Mouse (Mus musculus) megakaryocyte, adult 5-6 weeks (primary cell): ENCODE results near the gene Tpst1. TPM values are rescaled to one million over a fixed set of nuclear protein-coding genes. Genes with fewer than 3 reads are reported as not detected.
A peak's percentile ranks its signal among the peaks of the same experiment; 100 is the strongest.

Experiments used
- ATAC-seq: 2 replicates; pipeline ENCODE4 v1.8.0; 2016; ENCODE audit warnings: mild to moderate bottlenecking, inconsistent platforms; ENCODE audit not compliant: poor library complexity, severe bottlenecking
- total RNA-seq, 2 experiments: library from RNA; stranded (forward) in 1 of 2; stranded (reverse) in 1 of 2; fragments of 153-499, 151-499 nt in 1 of 2; fragments of 221-1000, 200-1000 nt in 1 of 2; gene quantifications; 2 replicates each; pipeline versions ENCODE4 v1.2.3 to v1.2.4; 2015 to 2017

Tpst1 gene
- total RNA-seq, 2 experiments from 2014 or later = 8.2 to 18.5 TPM

- ATAC-seq = no peak
Measured at GRCm38 (mm10) chr5:130084271-130084670, 11.1 kb downstream of the Tpst1 start.

GRCm38 (mm10) chr5:130088008-130088407 lies 14.9 kb downstream of the Tpst1 start:
- no peak for ATAC-seq

DNA sequence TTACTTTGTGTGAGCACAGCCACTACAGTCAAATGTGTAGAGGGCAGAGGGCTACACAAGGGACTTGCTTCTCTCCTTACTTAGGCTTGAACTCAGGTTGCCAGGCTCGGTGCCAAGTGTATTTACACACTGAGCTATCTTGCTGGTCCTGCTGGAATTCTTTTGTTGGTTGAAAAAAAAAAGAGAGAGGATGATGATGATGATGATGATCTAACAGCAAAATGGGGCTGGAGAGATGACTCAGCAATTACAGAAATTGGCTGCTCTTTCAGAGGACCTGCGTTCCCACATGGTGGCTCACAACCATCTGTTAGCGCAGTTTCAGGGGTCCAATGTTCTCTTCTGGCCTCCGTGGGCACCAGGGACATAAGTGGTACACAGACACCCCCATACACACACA lies 15.5 kb downstream of the Tpst1 start:
- no peak for ATAC-seq

DNA sequence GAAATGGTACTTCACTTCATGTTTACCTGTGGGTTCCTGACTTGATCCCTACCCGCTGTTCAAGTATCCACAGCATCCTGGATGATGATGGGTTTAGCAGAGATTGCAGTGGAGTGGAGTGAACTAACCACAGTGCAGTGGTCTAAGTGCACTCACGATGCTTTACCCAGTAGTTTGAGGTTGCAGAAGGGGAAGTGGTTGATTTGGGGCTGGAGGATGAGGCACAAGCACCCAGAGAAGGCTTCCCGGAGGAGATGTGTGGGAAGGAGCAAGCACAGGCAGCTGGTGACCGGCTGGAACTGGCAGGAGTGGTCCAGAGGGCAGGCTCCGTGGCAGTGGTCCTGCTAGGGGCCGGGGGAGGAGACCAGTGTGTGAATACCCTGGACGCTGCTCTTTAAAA lies 16.1 kb downstream of the Tpst1 start:
- peak; percentile 89 for ATAC-seq

DNA sequence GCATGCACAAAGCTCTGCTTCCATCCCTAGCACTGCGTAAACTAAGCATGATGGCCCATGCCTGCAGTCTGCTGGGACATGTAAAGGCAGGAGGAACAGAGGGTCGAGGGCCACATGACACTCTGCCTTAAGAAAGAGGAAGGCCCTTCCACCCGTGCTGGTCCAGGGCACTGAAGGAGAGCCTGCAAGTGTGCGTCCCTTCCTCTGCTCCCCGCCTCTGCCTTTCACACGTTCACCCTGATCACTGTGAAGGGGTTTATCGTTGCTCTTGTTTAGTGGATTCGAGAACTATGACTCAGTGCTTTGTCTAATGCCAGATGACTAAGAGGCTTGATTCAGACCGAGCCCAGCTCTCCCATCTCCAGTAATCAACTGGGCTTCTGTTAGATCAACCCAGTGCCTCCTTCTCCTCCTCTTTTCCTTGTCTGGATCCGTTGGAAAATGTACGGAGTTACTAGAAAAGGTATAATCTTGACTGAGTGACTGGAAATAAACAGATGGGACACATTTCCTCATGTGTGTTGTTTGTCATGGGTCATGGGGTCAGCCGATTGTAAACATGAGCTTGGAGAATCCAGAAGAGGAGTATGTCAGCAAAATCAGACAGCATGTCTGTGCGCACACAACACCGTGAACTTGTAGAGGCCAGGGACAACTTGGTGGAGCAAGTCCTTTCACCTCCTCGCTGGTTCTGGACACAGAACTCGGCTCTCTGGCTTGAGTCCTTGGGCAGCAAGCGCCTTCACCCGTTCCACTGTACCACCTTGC lies 16.7 kb downstream of the Tpst1 start:
- ATAC-seq = peak; percentile 82

GRCm38 (mm10) chr5:130096754-130097153 lies 23.6 kb downstream of the Tpst1 start:
- ATAC-seq = no peak

GRCm38 (mm10) chr5:130097837-130098236 lies 24.7 kb downstream of the Tpst1 start:
- no peak for ATAC-seq

DNA sequence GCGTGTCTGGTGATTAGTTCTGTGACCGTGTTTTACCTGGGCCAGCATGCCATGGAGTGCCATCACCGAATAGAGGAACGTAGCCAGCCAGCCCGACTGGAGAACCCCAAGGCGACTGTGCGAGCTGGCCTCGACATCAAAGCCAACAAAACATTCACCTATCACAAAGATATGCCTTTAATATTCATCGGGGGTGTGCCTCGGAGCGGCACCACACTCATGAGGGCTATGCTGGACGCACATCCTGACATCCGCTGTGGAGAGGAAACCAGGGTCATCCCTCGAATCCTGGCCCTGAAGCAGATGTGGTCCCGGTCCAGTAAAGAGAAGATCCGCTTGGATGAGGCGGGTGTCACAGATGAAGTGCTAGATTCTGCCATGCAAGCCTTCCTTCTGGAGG lies 28.6 kb downstream of the Tpst1 start:
- ATAC-seq = no peak

DNA sequence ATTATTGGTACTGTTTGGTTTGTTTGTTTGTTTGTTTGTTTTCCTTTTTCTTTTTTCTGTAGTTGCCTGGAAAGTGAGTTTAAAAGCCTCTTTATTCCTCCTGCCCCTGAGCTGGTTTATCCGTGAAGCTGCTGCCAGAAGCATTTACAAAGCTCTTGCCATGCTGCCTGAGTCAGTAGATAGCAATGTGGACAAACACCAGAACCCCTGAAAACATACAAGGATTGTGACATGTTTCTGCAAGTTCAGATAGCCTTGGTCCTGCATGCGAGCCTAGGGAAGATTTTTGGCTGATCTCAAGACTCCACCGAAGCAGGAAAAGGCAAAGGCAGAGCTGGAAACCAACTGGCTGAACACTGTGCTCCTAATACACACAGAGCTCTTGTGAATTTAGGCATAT lies 36.2 kb downstream of the Tpst1 start:
- no peak for ATAC-seq

DNA sequence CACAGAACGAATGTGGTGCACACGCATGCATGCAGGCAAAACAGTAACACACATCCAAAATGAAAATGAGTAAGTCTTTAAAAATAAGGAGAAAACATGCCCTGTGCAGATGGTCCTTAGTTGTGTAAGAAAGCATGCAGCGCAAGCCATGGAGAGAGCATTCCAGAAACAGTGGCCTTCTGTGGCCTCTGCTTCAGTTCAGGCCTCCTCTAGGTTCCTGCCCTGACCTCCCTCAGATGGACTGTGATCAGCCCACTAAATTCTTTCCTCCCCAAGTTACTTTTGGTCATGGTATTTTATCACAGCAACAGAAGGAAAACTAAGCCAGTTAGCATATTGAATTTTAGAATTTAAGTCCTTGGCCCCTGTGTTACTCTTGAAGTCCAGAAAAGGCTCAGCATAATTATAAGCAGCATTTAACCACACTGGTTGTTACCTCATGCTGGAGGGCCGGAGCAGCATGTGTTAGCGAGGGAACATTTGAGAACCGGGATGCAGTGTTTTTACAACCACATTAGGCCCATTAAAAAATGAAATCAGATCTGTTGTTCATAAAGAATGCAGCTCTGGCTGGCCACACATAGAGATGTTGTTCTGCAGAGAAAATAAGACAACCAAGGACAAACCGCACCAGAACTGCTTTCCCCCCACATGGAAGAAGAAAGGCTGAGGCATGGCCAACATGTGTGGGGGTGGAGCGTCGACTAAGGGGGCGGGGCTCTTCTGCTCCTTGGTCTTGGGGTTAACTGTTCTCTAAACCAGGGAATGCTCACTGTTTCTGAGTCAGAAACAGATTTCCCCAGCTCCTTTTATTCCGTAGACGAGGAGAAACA lies 37.7 kb downstream of the Tpst1 start:
- no peak for ATAC-seq

GRCm38 (mm10) chr5:130112653-130113052 lies 39.5 kb downstream of the Tpst1 start:
- no peak for ATAC-seq

DNA sequence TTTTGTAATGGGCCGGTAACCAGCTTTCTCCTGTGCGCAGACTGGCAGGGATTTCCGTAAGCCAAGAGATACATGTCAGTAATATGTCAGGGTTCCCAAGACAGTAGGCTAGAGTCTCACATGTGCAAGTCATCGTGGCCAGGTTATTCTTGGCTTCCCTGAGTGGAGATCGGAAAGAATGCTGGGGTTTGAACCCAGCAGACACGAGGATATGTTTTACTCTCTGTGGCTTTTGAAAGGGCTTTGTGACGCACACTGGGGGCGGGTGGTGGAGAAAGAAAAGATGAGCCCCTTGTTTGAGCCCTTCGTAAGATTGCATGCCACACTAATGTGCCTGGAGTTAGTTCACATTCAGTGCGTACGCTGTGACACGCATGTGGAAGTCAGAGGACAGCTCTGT lies 43.0 kb downstream of the Tpst1 start:
- no peak for ATAC-seq

GRCm38 (mm10) chr5:130116857-130117256 lies 43.7 kb downstream of the Tpst1 start:
- ATAC-seq = no peak

GRCm38 (mm10) chr5:130117932-130118331 lies 44.8 kb downstream of the Tpst1 start:
- no peak for ATAC-seq

- ATAC-seq = no peak
Measured at GRCm38 (mm10) chr5:130119236-130119635, 46.1 kb downstream of the Tpst1 start.

DNA sequence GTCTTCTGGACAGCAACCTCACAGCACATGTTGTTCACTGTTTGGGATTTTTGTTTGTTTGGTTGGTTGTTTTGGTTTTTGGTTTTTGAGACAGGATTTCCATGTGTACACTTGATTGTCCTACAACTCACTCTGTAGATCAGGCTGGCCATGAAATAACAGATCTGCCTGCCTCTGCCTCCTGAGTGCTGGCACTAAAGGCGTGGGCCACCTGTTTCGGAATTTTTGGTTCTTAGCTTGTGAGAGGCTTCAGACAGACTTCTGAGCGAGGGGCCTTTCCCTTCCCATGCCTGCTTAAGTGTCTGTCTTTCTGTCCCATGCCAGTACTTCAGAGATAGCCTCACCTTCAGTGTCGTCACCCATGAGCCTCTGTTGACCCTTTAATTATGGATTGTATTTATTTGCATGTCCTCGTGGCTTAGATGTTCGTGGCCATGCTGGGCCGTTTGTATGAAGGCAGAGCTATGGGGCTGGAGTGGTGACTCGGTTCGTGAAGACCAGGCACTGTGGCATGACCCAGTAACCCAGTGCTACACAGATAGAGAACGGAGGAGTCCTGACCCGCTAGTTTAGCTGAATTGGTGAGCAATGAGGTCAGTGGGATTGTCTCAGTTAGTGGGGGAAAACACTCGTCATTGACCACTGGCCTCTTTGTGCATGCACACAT lies 47.1 kb downstream of the Tpst1 start:
- no peak for ATAC-seq

DNA sequence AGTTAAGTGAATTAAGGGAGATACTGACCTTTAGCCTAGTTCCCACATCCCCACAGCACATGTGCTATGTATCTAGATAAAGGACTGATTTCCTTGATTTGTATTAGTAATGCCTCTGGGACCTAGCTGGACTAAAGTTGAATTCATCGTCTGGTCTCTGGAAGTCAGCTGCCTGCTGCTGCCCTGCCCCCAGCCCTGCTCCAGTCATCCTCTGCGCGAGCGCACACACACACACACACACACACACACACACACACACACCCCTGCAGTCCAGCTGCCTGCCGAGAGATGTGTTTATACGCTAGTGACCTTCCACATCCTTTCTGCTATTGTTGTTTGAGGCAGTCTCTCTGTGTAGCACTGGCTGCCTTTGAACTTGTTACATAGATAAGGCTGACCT lies 47.8 kb downstream of the Tpst1 start:
- ATAC-seq = no peak

DNA sequence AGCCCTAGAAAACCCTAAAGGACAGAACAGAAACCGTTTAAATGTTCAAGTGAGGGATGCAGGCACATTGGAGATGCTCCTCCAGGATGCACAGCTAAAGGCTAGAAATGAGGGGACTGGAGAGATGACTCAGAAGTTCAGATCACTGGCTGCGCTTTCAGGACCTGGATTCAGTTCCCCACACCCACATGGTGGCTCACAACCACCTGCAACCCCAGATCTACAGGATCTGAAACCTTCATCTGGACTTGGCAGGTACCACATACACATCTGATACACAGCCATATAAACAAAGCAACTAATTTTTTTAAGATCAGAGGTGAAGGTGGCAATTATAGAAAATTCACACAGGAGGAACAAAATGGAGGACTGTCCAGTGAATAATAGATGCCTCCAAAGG lies 49.2 kb downstream of the Tpst1 start:
- ATAC-seq = no peak

DNA sequence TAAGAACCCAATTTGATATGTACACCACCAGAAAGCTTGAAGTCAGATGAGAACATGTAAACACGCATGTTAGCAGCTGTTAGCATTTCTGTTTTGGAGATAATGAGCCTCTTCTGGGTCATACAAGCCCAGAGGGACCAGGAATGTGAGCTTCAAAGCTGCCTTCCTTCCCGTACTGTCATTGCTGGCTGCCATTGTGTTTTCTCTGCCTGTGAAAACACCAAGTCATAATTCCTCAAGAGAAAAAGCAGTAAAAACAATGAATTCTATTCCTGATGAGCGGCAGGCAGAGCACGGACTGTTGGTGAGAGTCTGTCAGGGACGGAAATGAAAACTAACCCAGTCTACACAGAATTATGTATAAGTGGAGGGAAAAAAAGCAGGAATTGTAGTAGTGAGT lies 51.1 kb downstream of the Tpst1 start:
- no peak for ATAC-seq

GRCm38 (mm10) chr5:130128686-130129523 lies 55.8 kb downstream of the Tpst1 start:
- no peak for ATAC-seq

- ATAC-seq = peak; percentile 73
Measured at GRCm38 (mm10) chr5:130129524-130129793, 56.3 kb downstream of the Tpst1 start.
